Mouse (Mus musculus) embryonic fibroblast, embryonic 13.5 days (primary cell): ENCODE measurements around the gene Ppp2ca.

Experiments
- CTCF ChIP-seq: IDR thresholded peaks from 2 replicates; pipeline ENCODE4 v1.5.1; 2011; ENCODE audit warnings: mild to moderate bottlenecking, control low read depth, low read length, moderate library complexity, borderline replicate concordance; ENCODE audit not compliant: insufficient read depth
- POLR2A ChIP-seq: IDR thresholded peaks from 2 replicates; pipeline ENCODE4 v1.6.1; 2011; ENCODE audit warnings: low read depth, mild to moderate bottlenecking, control low read depth, low read length, moderate library complexity

DNA sequence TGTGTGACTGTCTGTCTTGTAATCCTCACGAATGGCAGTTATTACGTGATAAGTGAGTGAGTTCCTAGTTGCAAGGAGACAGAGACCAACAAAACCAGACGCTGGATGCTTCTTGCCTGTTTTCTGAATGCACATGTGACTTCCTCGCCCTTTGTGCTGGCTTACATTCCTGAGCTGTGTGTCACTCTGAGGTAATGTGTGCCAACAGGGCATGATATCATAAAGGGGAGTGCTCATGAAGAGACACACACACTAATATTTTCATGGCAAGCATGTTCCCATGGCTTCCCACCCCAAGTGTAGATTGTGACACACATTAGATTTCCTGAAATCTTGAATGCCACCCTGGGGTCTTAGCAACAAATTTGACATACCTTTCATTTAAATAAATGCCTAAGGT is 20.5 kb upstream of the Ppp2ca start:
- TF ChIP-seq CTCF, result no peak
- TF ChIP-seq POLR2A, result no peak
